Mouse (Mus musculus) spleen, adult 2 months (tissue): Measurements from ENCODE around the gene Zfp764.
A peak's percentile ranks its signal among the peaks of the same experiment; 100 is the strongest.

Experiments
- CTCF ChIP-seq: fragments of 200-500 bp; IDR thresholded peaks from 2 replicates; pipeline ENCODE4 v1.5.1; 2011; ENCODE audit warnings: mild to moderate bottlenecking, inconsistent platforms; ENCODE audit not compliant: insufficient read depth, insufficient read length, insufficient replicate concordance; ENCODE audit errors: extremely low read depth
- POLR2A ChIP-seq: fragments of 200-500 bp; IDR thresholded peaks from 2 replicates; pipeline ENCODE4 v1.6.1; 2011; ENCODE audit warnings: low read depth, low read length, inconsistent platforms

GRCm38 (mm10) chr7:127406002-127406987 is at the start of gene Zfp764:
- peak; percentile 53; the same call in 1 of the 2 replicates for TF ChIP-seq CTCF
- TF ChIP-seq POLR2A: peak; percentile 28; the same call in 1 of the 2 replicates
